Mouse (Mus musculus) ES-E14 (cell line): ENCODE results near the gene Tsr2. TPM values are rescaled to one million over a fixed set of nuclear protein-coding genes. Genes with fewer than 3 reads are reported as not detected.

ENCODE experiments used
- DNase-seq: peaks from one replicate; pipeline ENCODE4 v3.0.0-alpha.2; 2013; ENCODE audit warnings: low read depth, low spot score
- H3K27ac ChIP-seq: 2 replicates; pipeline ENCODE4 v1.5.1; 2012; ENCODE audit warnings: low read depth, mild to moderate bottlenecking, low read length, moderate library complexity, mixed read lengths; ENCODE audit not compliant: poor library complexity, insufficient read depth, severe bottlenecking
- H3K36me3 ChIP-seq: 2 replicates; pipeline ENCODE4 v1.6.1; 2012; ENCODE audit warnings: mild to moderate bottlenecking, low read length, moderate library complexity, mixed read lengths; ENCODE audit not compliant: control insufficient read depth, poor library complexity, insufficient read depth, severe bottlenecking
- H3K4me1 ChIP-seq, 2 experiments: fragments of 150-350 bp in 1 of 2; sonication (generic) in 1 of 2; 2 replicates each; pipeline ENCODE4 v1.6.1; 2012; ENCODE audit warnings: low read length in 2 of 2, mild to moderate bottlenecking in 1 of 2, mixed read lengths in 1 of 2; ENCODE audit not compliant: control insufficient read depth in 2 of 2, insufficient read depth in 2 of 2, poor library complexity in 1 of 2
- H3K4me3 ChIP-seq, 2 experiments: fragments of 150-350 bp in 1 of 2; sonication (generic) in 1 of 2; 2 replicates each; pipeline ENCODE4 v1.5.1; 2012; ENCODE audit warnings: low read length in 2 of 2, low read depth in 1 of 2, mild to moderate bottlenecking in 1 of 2, mixed read lengths in 1 of 2; ENCODE audit not compliant: insufficient read depth in 1 of 2, poor library complexity in 1 of 2, severe bottlenecking in 1 of 2
- H3K9ac ChIP-seq: 2 replicates; pipeline ENCODE4 v1.6.1; 2012; ENCODE audit warnings: low read depth, mild to moderate bottlenecking, low read length, mixed read lengths; ENCODE audit not compliant: poor library complexity, insufficient read depth, severe bottlenecking
- H3K9me3 ChIP-seq: fragments of 150-350 bp; sonication (generic); 2 replicates; pipeline ENCODE4 v1.6.1; 2012; ENCODE audit warnings: low read depth, mild to moderate bottlenecking, low read length; ENCODE audit not compliant: control insufficient read depth, insufficient read depth
- CHD2 ChIP-seq: IDR thresholded peaks from 2 replicates; pipeline ENCODE4 v1.6.1; 2014; ENCODE audit warnings: mild to moderate bottlenecking, low read depth, low read length, inconsistent platforms
- HCFC1 ChIP-seq: IDR thresholded peaks from 2 replicates; pipeline ENCODE4 v1.6.1; 2012; ENCODE audit warnings: low read length, inconsistent platforms, borderline replicate concordance; ENCODE audit not compliant: insufficient read depth
- MAFK ChIP-seq: IDR thresholded peaks from 2 replicates; pipeline ENCODE4 v1.6.1; 2014; ENCODE audit warnings: mild to moderate bottlenecking, low read depth, low read length, inconsistent platforms; ENCODE audit not compliant: insufficient read depth
- ZC3H11A ChIP-seq: IDR thresholded peaks from 2 replicates; pipeline ENCODE4 v1.6.1; 2012; ENCODE audit warnings: low read depth, mild to moderate bottlenecking, inconsistent platforms, low read length, borderline replicate concordance
- ZNF384 ChIP-seq: IDR thresholded peaks from 2 replicates; pipeline ENCODE4 v1.6.1; 2012; ENCODE audit warnings: low read depth, low read length, inconsistent platforms
- in situ Hi-C, 2 experiments: fragments of 600-800 bp; cut with MboI; formaldehyde crosslinking; loops; one replicate each; pipeline ENCODE4 v1.15.1; 2025; ENCODE audit warnings: low sequenced_read_pairs in 2 of 2, inconsistent platforms in 1 of 2; ENCODE audit not compliant: unreplicated experiment in 2 of 2
- total RNA-seq: library from RNA; depleted of rRNA; stranded (reverse); fragments of 300-350 nt; gene quantifications from 2 replicates; pipeline ENCODE4 v1.2.3, GENCODE M21; 2012

The Tsr2 gene
- total RNA-seq, 1 experiment = 17.1 TPM

GRCm38 (mm10) chrX:151085599-151085998 lies 10.7 kb downstream of the Tsr2 start:
- H3K36me3 ChIP-seq = peaks cover 33% of the 10 kb centered on the region
- H3K9me3 ChIP-seq = no peaks in the 10 kb centered on the region
- TF ChIP-seq HCFC1 = no peak
- no peak for TF ChIP-seq MAFK
- TF ChIP-seq ZNF384 = no peak
- no peak for TF ChIP-seq ZC3H11A
- no peak for TF ChIP-seq CHD2
- in situ Hi-C loops = no loop called here
- no peak overlapping the region for H3K4me3 ChIP-seq
- DNase-seq = no peak
- H3K27ac ChIP-seq = no peak overlapping the region
- no peaks in the 10 kb centered on the region for H3K4me1 ChIP-seq
- H3K9ac ChIP-seq = no peak overlapping the region

- no peak overlapping the region for H3K4me3 ChIP-seq
- no peaks in the 10 kb centered on the region for H3K4me1 ChIP-seq
- no peak overlapping the region for H3K9ac ChIP-seq
- DNase-seq = no peak
- H3K27ac ChIP-seq = no peak overlapping the region
- H3K9me3 ChIP-seq = no peaks in the 10 kb centered on the region
- H3K36me3 ChIP-seq = peaks cover 34% of the 10 kb centered on the region
- in situ Hi-C loops = no loop called here
- TF ChIP-seq ZNF384 (no peak), HCFC1 (no peak), MAFK (no peak), CHD2 (no peak)
Observed at GRCm38 (mm10) chrX:151076941-151077485, 19.3 kb downstream of the Tsr2 start.

- H3K27ac ChIP-seq = no peak overlapping the region
- H3K4me3 ChIP-seq = no peak overlapping the region
- in situ Hi-C loops = no loop called here
- DNase-seq = no peak
- no peak overlapping the region for H3K9ac ChIP-seq
- TF ChIP-seq MAFK = no peak
- TF ChIP-seq CHD2 = no peak
- TF ChIP-seq ZNF384 = no peak
- no peak for TF ChIP-seq HCFC1
- TF ChIP-seq ZC3H11A = no peak
- no peaks in the 10 kb centered on the region for H3K4me1 ChIP-seq
- H3K36me3 ChIP-seq = peaks cover 41% of the 10 kb centered on the region
- no peaks in the 10 kb centered on the region for H3K9me3 ChIP-seq
Observed at GRCm38 (mm10) chrX:151076007-151076406, 20.3 kb downstream of the Tsr2 start.

- H3K27ac ChIP-seq = no peak overlapping the region
- DNase-seq = no peak
- TF ChIP-seq ZC3H11A (no peak), MAFK (no peak), ZNF384 (no peak), HCFC1 (no peak), CHD2 (no peak)
- no peaks in the 10 kb centered on the region for H3K4me1 ChIP-seq
- in situ Hi-C loops = no loop called here
- H3K9ac ChIP-seq = no peak overlapping the region
- H3K9me3 ChIP-seq = no peaks in the 10 kb centered on the region
- peaks cover 45% of the 10 kb centered on the region for H3K36me3 ChIP-seq
- H3K4me3 ChIP-seq = no peak overlapping the region
Observed at GRCm38 (mm10) chrX:151067876-151068275, 28.5 kb downstream of the Tsr2 start.

GRCm38 (mm10) chrX:151066071-151066666 lies 30.2 kb downstream of the Tsr2 start:
- no peak for DNase-seq
- H3K9ac ChIP-seq = no peak overlapping the region
- H3K9me3 ChIP-seq = no peaks in the 10 kb centered on the region
- TF ChIP-seq MAFK = no peak
- no peak for TF ChIP-seq CHD2
- no peak for TF ChIP-seq HCFC1
- no peak for TF ChIP-seq ZNF384
- TF ChIP-seq ZC3H11A = no peak
- H3K36me3 ChIP-seq = peaks cover 39% of the 10 kb centered on the region
- H3K27ac ChIP-seq = no peak overlapping the region
- no peak overlapping the region for H3K4me3 ChIP-seq
- in situ Hi-C loops = no loop called here
- no peaks in the 10 kb centered on the region for H3K4me1 ChIP-seq
